Mouse (Mus musculus): ENCODE results near the gene Sowaha. TPM values are rescaled to one million over a fixed set of nuclear protein-coding genes. Genes with fewer than 3 reads are reported as not detected.

Sowaha gene
- polyA plus RNA-seq, 1 experiment from 2014 or later, result 0.17 TPM

GRCm38 (mm10) chr11:53457372-53457954 is 22.6 kb downstream of the Sowaha start:
- peaks cover 30% of the 10 kb centered on the region for H3K27me3 ChIP-seq (ENCODE audit: control insufficient read depth, insufficient read depth, low read length)
- DNase-seq (ENCODE audit: low spot score), result no peak

DNA sequence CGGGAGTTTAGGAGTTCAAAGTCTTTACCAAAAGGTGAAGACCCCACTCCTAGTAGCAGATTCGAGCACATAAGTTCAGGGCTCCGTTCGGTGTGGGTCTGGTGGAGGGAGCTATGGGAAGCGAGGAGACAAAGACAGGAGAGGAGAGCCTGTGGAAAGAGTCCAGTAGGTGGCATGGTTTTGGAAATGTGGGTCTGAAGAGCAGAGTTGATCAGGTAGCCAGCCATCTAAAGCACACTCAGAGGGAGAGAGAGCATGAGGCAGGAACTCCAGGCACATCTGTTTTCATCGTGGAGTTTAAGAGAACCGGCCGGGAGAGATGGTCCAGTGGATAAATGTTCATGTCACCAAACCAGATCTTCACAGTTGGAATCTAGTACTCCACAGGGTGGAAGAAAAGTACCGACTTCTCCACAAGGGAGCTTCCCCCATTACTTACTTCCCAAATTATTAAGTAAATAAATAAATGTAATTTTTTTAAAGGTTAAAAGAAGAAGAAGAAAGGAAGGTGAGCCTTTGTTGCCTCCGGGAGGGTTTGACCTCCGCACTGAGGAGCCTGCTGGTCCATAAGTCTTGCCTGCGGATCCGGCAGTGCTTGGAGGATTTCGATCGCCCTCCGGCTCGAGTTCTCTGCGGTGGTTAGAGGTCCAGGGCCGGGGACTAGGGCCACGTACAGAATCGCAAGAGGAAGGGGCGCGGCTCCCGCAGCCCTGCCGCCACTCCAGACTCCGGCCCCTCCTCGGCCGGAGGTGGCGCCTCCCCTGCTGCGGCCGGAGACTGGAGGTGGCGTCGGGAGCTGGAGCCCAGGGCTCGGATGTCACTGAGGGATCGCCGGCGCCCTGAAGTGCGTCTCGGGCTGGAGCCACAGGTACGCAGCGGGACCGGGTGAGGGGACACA is 23.4 kb downstream of the Sowaha start, which contains the start of the genes Gm10447 and Shroom1:
Gene Gm10447, minus strand, starts transcription at position 637 of the 898 bp plus-strand sequence.
Gene Shroom1, plus strand, starts transcription at position 732 of the 898 bp plus-strand sequence.
- H3K36me3 ChIP-seq (ENCODE audit: control insufficient read depth, insufficient read depth, low read length), result no peaks in the 10 kb centered on the region
- H3K9ac ChIP-seq (ENCODE audit: low read length), result peak within 1 kb of the TSS; percentile 39; the same call in 1 of the 2 replicates
- 5% methylated on average over 42 of the region's 42 CpGs for WGBS
- H3K27me3 ChIP-seq (ENCODE audit: control insufficient read depth, insufficient read depth, low read length), result peaks cover 22% of the 10 kb centered on the region
- H3K4me3 ChIP-seq (ENCODE audit: low read depth, low read length), result peak within 1 kb of the TSS; percentile 41
- peak; percentile 63 for DNase-seq (ENCODE audit: low spot score)
- H3K4me1 ChIP-seq (ENCODE audit: control insufficient read depth, insufficient read depth, low read length), result no peaks in the 10 kb centered on the region
- H3K27ac ChIP-seq (ENCODE audit: low read depth, low read length), result no peak within 1 kb of the TSS
- H3K9me3 ChIP-seq (ENCODE audit: control insufficient read depth, low read length), result no peaks in the 10 kb centered on the region
- peak within 1 kb of the TSS; percentile 61 for H3K4me2 ChIP-seq (ENCODE audit: low read depth)
- ATAC-seq (ENCODE audit: insufficient read depth, low FRiP score, low TSS enrichment), result no peak; the same call in 1 of the 2 replicates

More at GRCm38 (mm10) chr11:53457372-53457954, 22.6 kb downstream of the Sowaha start:
- ATAC-seq (ENCODE audit: insufficient read depth, low FRiP score, low TSS enrichment), result no peak
- Histone ChIP-seq H3K4me3 (ENCODE audit: low read depth, low read length) (peak overlapping the region; percentile 41), H3K36me3 (ENCODE audit: control insufficient read depth, insufficient read depth, low read length) (no peaks in the 10 kb centered on the region), H3K4me2 (ENCODE audit: low read depth) (peak overlapping the region; percentile 61), H3K9ac (ENCODE audit: low read length) (peak overlapping the region; percentile 39; the same call in 1 of the 2 replicates), H3K27ac (ENCODE audit: low read depth, low read length) (no peak overlapping the region), H3K4me1 (ENCODE audit: control insufficient read depth, insufficient read depth, low read length) (no peaks in the 10 kb centered on the region), H3K9me3 (ENCODE audit: control insufficient read depth, low read length) (no peaks in the 10 kb centered on the region)
- WGBS, result 6% methylated on average over 29 of the region's 29 CpGs

DNA sequence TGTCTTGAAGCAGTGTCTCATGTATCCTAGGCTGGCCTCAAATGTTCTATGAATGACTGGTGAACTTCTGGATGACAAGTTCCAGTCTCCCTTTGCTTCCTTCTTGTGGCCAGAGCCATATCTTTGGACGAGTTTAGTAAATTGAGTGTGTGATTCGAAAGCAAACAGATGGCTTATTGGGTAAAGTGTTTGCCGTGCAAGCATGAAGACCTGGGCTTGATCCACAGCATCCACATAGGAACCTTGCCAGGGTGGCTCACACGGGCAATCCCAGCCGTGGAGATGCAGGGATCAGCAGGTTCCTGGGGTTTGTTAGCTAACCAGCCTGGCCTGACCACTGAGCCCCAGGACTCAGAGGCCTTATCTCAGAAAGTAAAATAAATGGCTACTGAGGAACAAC is 27.0 kb downstream of the Sowaha start:
- Histone ChIP-seq H3K36me3 (ENCODE audit: control insufficient read depth, insufficient read depth, low read length) (no peaks in the 10 kb centered on the region), H3K4me1 (ENCODE audit: control insufficient read depth, insufficient read depth, low read length) (no peaks in the 10 kb centered on the region), H3K9me3 (ENCODE audit: control insufficient read depth, low read length) (no peaks in the 10 kb centered on the region), H3K27me3 (ENCODE audit: control insufficient read depth, insufficient read depth, low read length) (peaks cover 14% of the 10 kb centered on the region), H3K4me3 (ENCODE audit: low read depth, low read length) (no peak overlapping the region), H3K4me2 (ENCODE audit: low read depth) (no peak overlapping the region), H3K9ac (ENCODE audit: low read length) (no peak overlapping the region), H3K27ac (ENCODE audit: low read depth, low read length) (no peak overlapping the region)
- 77% methylated on average over 5 of the region's 5 CpGs for WGBS
- no peak for DNase-seq (ENCODE audit: low spot score)
- ATAC-seq (ENCODE audit: insufficient read depth, low FRiP score, low TSS enrichment), result no peak

DNA sequence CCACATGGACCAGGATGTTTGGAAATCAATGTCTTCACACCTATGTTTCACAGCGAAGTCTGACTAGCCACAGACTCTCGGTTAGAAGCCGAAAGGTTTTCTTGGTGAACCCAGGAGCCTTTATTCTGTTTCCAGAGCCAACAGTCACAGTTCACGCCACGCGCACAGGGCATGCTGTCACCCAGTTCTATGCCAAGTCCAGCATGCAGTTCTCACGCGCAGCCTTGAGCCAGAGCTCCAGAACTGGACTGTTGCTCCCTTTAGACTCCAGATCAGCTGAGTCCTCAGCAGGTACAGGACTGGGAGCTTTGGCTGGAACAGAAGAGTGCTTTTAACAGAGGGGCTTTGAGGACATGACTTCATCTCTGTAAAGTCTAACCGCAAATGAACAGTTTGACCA is 27.7 kb downstream of the Sowaha start:
- DNase-seq (ENCODE audit: low spot score) (no peak), ATAC-seq (ENCODE audit: insufficient read depth, low FRiP score, low TSS enrichment) (no peak)
- WGBS, result 91% methylated on average over 9 of the region's 9 CpGs
- no peaks in the 10 kb centered on the region for H3K36me3 ChIP-seq (ENCODE audit: control insufficient read depth, insufficient read depth, low read length)
- peaks cover 7% of the 10 kb centered on the region for H3K27me3 ChIP-seq (ENCODE audit: control insufficient read depth, insufficient read depth, low read length)
- H3K27ac ChIP-seq (ENCODE audit: low read depth, low read length), result no peak overlapping the region
- no peaks in the 10 kb centered on the region for H3K4me1 ChIP-seq (ENCODE audit: control insufficient read depth, insufficient read depth, low read length)
- H3K9me3 ChIP-seq (ENCODE audit: control insufficient read depth, low read length), result no peaks in the 10 kb centered on the region
- H3K4me3 ChIP-seq (ENCODE audit: low read depth, low read length), result no peak overlapping the region
- no peak overlapping the region for H3K9ac ChIP-seq (ENCODE audit: low read length)
- H3K4me2 ChIP-seq (ENCODE audit: low read depth), result no peak overlapping the region

DNA sequence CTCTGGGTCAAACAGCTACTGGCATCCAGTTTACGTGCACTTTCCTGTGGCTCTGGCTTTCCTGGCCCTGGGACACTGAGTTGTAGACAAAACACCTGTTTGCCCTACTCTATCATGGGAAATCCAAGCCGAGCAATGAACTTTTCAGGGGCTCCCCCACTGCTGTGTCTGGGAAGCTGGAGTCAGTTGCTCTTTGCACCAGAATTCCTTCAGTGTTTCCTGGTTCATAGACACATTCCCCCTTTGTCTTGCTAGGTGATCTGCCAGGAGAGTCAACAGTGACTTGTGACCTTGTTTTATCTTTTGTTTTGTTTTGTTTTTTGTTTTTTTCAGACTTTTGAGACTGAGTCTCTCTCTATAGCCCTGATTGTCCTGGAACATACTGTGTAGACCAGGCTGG is 28.7 kb downstream of the Sowaha start:
- Histone ChIP-seq H3K9me3 (ENCODE audit: control insufficient read depth, low read length) (no peaks in the 10 kb centered on the region), H3K27ac (ENCODE audit: low read depth, low read length) (no peak overlapping the region), H3K4me2 (ENCODE audit: low read depth) (no peak overlapping the region), H3K36me3 (ENCODE audit: control insufficient read depth, insufficient read depth, low read length) (no peaks in the 10 kb centered on the region), H3K4me3 (ENCODE audit: low read depth, low read length) (no peak overlapping the region), H3K9ac (ENCODE audit: low read length) (no peak overlapping the region), H3K27me3 (ENCODE audit: control insufficient read depth, insufficient read depth, low read length) (peaks cover 1% of the 10 kb centered on the region; the same call in 1 of the 2 replicates), H3K4me1 (ENCODE audit: control insufficient read depth, insufficient read depth, low read length) (no peaks in the 10 kb centered on the region)
- no peak for ATAC-seq (ENCODE audit: insufficient read depth, low FRiP score, low TSS enrichment)
- no peak for DNase-seq (ENCODE audit: low spot score)
- WGBS, result 68% methylated on average over 2 of the region's 2 CpGs

DNA sequence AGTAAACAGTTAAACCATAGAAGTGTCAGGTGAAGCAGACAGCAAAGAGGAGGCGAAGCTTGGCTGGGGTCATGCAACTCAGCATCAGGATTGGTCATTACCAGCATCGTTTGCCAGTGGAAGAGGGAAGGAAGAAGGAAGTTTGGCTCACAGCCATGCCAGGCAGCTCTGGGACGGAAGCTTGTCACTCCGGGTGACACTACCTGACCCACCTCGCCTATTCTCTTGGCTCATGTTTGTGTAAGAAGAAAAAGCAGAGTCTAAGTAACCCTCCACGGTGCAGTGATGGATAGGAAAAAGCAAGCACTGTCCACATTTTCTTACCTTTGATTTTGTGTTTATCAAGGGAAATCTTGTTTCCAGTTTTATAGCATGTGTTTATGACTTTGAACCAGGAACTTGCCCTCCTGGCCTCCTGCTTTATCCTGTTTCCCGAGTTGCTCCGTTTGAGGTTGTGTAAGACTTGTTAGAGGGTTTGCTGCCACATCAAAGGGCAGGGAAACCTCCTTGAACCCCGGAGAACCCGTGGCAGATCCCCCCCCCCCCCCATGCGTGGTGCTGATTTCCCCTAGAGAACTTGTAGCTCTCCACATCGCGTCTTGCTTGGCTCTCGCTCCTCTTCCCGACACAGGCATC is 29.9 kb downstream of the Sowaha start:
- H3K9ac ChIP-seq (ENCODE audit: low read length), result no peak overlapping the region
- H3K4me1 ChIP-seq (ENCODE audit: control insufficient read depth, insufficient read depth, low read length), result no peaks in the 10 kb centered on the region
- 58% methylated on average over 15 of the region's 15 CpGs for WGBS
- H3K36me3 ChIP-seq (ENCODE audit: control insufficient read depth, insufficient read depth, low read length), result no peaks in the 10 kb centered on the region
- H3K27me3 ChIP-seq (ENCODE audit: control insufficient read depth, insufficient read depth, low read length), result no peaks in the 10 kb centered on the region
- H3K4me3 ChIP-seq (ENCODE audit: low read depth, low read length), result no peak overlapping the region
- DNase-seq (ENCODE audit: low spot score) (no peak), ATAC-seq (ENCODE audit: insufficient read depth, low FRiP score, low TSS enrichment) (no peak)
- H3K4me2 ChIP-seq (ENCODE audit: low read depth), result no peak overlapping the region
- H3K27ac ChIP-seq (ENCODE audit: low read depth, low read length), result no peak overlapping the region
- no peaks in the 10 kb centered on the region for H3K9me3 ChIP-seq (ENCODE audit: control insufficient read depth, low read length)

- Histone ChIP-seq H3K9me3 (ENCODE audit: control insufficient read depth, low read length) (no peaks in the 10 kb centered on the region), H3K4me1 (ENCODE audit: control insufficient read depth, insufficient read depth, low read length) (no peaks in the 10 kb centered on the region), H3K27me3 (ENCODE audit: control insufficient read depth, insufficient read depth, low read length) (no peaks in the 10 kb centered on the region), H3K9ac (ENCODE audit: low read length) (no peak overlapping the region), H3K4me2 (ENCODE audit: low read depth) (no peak overlapping the region), H3K36me3 (ENCODE audit: control insufficient read depth, insufficient read depth, low read length) (no peaks in the 10 kb centered on the region), H3K27ac (ENCODE audit: low read depth, low read length) (no peak overlapping the region), H3K4me3 (ENCODE audit: low read depth, low read length) (no peak overlapping the region)
- WGBS, result 94% methylated on average over 1 of the region's 1 CpGs
- ATAC-seq (ENCODE audit: insufficient read depth, low FRiP score, low TSS enrichment) (no peak), DNase-seq (ENCODE audit: low spot score) (no peak)
Measured at GRCm38 (mm10) chr11:53448529-53448928, 31.5 kb downstream of the Sowaha start.

GRCm38 (mm10) chr11:53447996-53448395 is 32.1 kb downstream of the Sowaha start:
- Histone ChIP-seq H3K4me3 (ENCODE audit: low read depth, low read length) (no peak overlapping the region), H3K9ac (ENCODE audit: low read length) (no peak overlapping the region), H3K4me1 (ENCODE audit: control insufficient read depth, insufficient read depth, low read length) (no peaks in the 10 kb centered on the region), H3K27ac (ENCODE audit: low read depth, low read length) (no peak overlapping the region), H3K36me3 (ENCODE audit: control insufficient read depth, insufficient read depth, low read length) (no peaks in the 10 kb centered on the region), H3K4me2 (ENCODE audit: low read depth) (no peak overlapping the region), H3K9me3 (ENCODE audit: control insufficient read depth, low read length) (no peaks in the 10 kb centered on the region), H3K27me3 (ENCODE audit: control insufficient read depth, insufficient read depth, low read length) (no peaks in the 10 kb centered on the region)
- ATAC-seq (ENCODE audit: insufficient read depth, low FRiP score, low TSS enrichment), result no peak
- no peak for DNase-seq (ENCODE audit: low spot score)
- WGBS, result 90% methylated on average over 8 of the region's 8 CpGs

Measured in neural tube, embryonic 11.5 days (tissue).